Mouse (Mus musculus) C2C12 (cell line): ENCODE results near the gene Ly6f.

Source experiments
- CTCF ChIP-seq: IDR thresholded peaks from one replicate; pipeline ENCODE4 v1.5.1; 2011; ENCODE audit not compliant: control insufficient read depth, insufficient read depth, insufficient read length
- FOSL1 ChIP-seq: IDR thresholded peaks from one replicate; pipeline ENCODE4 v1.8.0; 2011; ENCODE audit warnings: mild to moderate bottlenecking, low read length; ENCODE audit not compliant: poor library complexity, insufficient read depth, severe bottlenecking
- MAX ChIP-seq: IDR thresholded peaks from one replicate; pipeline ENCODE4 v1.6.1; 2011; ENCODE audit warnings: mild to moderate bottlenecking, control low read depth
- MYOD1 ChIP-seq: IDR thresholded peaks from one replicate; pipeline ENCODE4 v1.6.1; 2011; ENCODE audit warnings: low read depth; ENCODE audit not compliant: control insufficient read depth, insufficient read length
- USF1 ChIP-seq: IDR thresholded peaks from one replicate; pipeline ENCODE4 v1.6.1; 2011; ENCODE audit warnings: low read depth, mild to moderate bottlenecking, control low read depth, moderate library complexity

DNA sequence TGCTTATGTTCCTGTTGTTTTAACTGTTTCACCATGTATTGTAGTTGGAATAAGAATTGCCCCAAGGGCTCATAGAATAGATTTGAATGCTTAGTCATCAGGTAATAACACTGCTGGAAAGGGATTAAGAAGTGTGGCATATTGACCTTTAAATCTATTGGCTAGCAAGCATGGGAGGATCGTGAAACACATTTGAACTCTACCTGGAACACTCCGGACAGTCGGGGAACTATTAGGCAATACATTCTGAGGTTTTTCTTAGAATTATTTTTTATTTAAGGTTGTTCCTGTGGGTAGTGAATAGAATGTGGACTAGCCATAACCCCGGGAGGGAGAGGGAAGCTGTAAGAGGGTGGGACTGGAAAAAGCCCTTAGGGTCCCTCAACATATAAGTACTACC lies 41.0 kb downstream of the Ly6f start:
- no peak for TF ChIP-seq CTCF
- no peak for TF ChIP-seq FOSL1
- no peak for TF ChIP-seq USF1
- no peak for TF ChIP-seq MAX
- no peak for TF ChIP-seq MYOD1
